Mouse (Mus musculus) bone marrow macrophage, adult 2 months (primary cell): ENCODE data around the gene Ror1.

Experiments
- CTCF ChIP-seq: IDR thresholded peaks from 2 replicates; pipeline ENCODE4 v1.5.1; 2012; ENCODE audit warnings: low read depth, mild to moderate bottlenecking, low read length, moderate library complexity
- POLR2A ChIP-seq: IDR thresholded peaks from 2 replicates; pipeline ENCODE4 v1.6.1; 2012; ENCODE audit warnings: mild to moderate bottlenecking, low read depth, low read length, borderline replicate concordance

DNA sequence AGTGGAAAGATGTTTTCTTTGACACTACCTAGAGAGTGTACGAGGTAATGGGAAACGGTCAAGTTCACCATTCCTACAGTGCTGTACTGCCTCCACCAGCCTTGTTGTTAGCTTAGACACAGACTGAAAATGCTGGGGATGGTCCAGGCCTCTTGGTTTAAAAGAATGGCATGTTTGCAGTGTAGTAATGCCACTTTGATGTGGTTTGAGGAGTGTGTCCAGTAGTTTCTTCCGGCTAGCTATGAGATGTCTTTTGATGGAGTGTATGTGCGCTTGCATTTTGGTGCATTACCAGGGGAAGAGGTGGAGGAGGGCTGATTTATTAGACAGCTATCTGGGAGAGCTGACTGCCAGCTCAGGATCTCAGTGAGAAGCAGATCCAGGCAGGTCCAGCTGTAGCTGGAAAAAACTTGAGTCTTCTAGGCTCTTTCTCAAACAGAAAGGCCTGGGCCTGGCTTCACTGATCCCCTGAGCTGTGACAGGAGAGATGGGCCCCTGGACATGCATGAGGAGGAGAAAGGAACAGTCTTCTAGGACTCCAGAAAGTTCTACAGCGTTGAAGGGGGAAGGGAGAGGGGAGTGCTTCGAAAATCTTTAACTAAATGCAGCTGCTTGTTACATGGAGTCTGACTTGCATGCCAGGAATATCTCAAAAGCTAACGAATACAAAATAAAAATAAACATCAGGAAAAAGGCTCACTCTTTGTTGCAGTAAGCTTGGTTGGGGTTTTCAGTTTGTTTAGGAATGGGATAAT lies 5.7 kb downstream of the Ror1 start:
- TF ChIP-seq POLR2A (no peak), CTCF (no peak)
